Mouse (Mus musculus): ENCODE data around the gene Pou5f1.
"Not testable (repeated sequence)": the region's sequence is repeated elsewhere in the genome, so short reads cannot be mapped to it uniquely, and the experiment has no call there.

Gene Pou5f1

GRCm38 (mm10) chr17:35504628-35505481, 963 bp upstream of the Pou5f1 start:
- no peak for DNase-seq (ENCODE audit: low read depth, low spot score)

GRCm38 (mm10) chr17:35506881-35507280, 1.1 kb downstream of the Pou5f1 start:
- no peaks in the 10 kb centered on the region for H3K36me3 ChIP-seq (ENCODE audit: control insufficient read depth, insufficient read depth, low read length, poor library complexity, severe bottlenecking)
- no peak for DNase-seq (ENCODE audit: low read depth, low spot score)

More at GRCm38 (mm10) chr17:35504628-35505481, 963 bp upstream of the Pou5f1 start:
- no peaks in the 10 kb centered on the region for H3K36me3 ChIP-seq (ENCODE audit: control insufficient read depth, insufficient read depth, low read length, poor library complexity, severe bottlenecking)
- no peaks in the 10 kb centered on the region for H3K27me3 ChIP-seq (ENCODE audit: control insufficient read depth, insufficient read depth, low read length, poor library complexity, severe bottlenecking)

GRCm38 (mm10) chr17:35507556-35508260, 1.9 kb downstream of the Pou5f1 start:
- DNase-seq (ENCODE audit: low read depth, low spot score) = no peak
- Histone ChIP-seq H3K36me3 (ENCODE audit: control insufficient read depth, insufficient read depth, low read length, poor library complexity, severe bottlenecking) (no peaks in the 10 kb centered on the region), H3K27me3 (ENCODE audit: control insufficient read depth, insufficient read depth, low read length, poor library complexity, severe bottlenecking) (no peaks in the 10 kb centered on the region)

More at GRCm38 (mm10) chr17:35506881-35507280, 1.1 kb downstream of the Pou5f1 start:
- H3K27me3 ChIP-seq (ENCODE audit: control insufficient read depth, insufficient read depth, low read length, poor library complexity, severe bottlenecking) = no peaks in the 10 kb centered on the region

- not testable (repeated sequence) for H3K36me3 ChIP-seq (ENCODE audit: control insufficient read depth, insufficient read depth, low read length, poor library complexity, severe bottlenecking); DNase-seq (ENCODE audit: low read depth, low spot score); H3K27me3 ChIP-seq (ENCODE audit: control insufficient read depth, insufficient read depth, low read length, poor library complexity, severe bottlenecking)
These were observed 2.5 kb downstream of the Pou5f1 start for GRCm38 (mm10) chr17:35508279-35508678.

GRCm38 (mm10) chr17:35509284-35509683, 3.5 kb downstream of the Pou5f1 start:
- Histone ChIP-seq H3K36me3 (ENCODE audit: control insufficient read depth, insufficient read depth, low read length, poor library complexity, severe bottlenecking) (no peaks in the 10 kb centered on the region), H3K27me3 (ENCODE audit: control insufficient read depth, insufficient read depth, low read length, poor library complexity, severe bottlenecking) (no peaks in the 10 kb centered on the region)
- DNase-seq (ENCODE audit: low read depth, low spot score) = peak; percentile 59

- H3K27me3 ChIP-seq (ENCODE audit: control insufficient read depth, insufficient read depth, low read length, poor library complexity, severe bottlenecking) = no peaks in the 10 kb centered on the region
- H3K36me3 ChIP-seq (ENCODE audit: control insufficient read depth, insufficient read depth, low read length, poor library complexity, severe bottlenecking) = no peaks in the 10 kb centered on the region
- DNase-seq (ENCODE audit: low read depth, low spot score) = peak; percentile 32
These were observed 7.3 kb downstream of the Pou5f1 start for GRCm38 (mm10) chr17:35512916-35513626.

GRCm38 (mm10) chr17:35513886-35514285, 8.1 kb downstream of the Pou5f1 start:
- H3K36me3 ChIP-seq (ENCODE audit: control insufficient read depth, insufficient read depth, low read length, poor library complexity, severe bottlenecking) = no peaks in the 10 kb centered on the region
- no peaks in the 10 kb centered on the region for H3K27me3 ChIP-seq (ENCODE audit: control insufficient read depth, insufficient read depth, low read length, poor library complexity, severe bottlenecking)
- peak; percentile 82 for DNase-seq (ENCODE audit: low read depth, low spot score)

- no peak for DNase-seq (ENCODE audit: low read depth, low spot score)
- Histone ChIP-seq H3K27me3 (ENCODE audit: control insufficient read depth, insufficient read depth, low read length, poor library complexity, severe bottlenecking) (no peaks in the 10 kb centered on the region), H3K36me3 (ENCODE audit: control insufficient read depth, insufficient read depth, low read length, poor library complexity, severe bottlenecking) (no peaks in the 10 kb centered on the region)
These were observed 8.9 kb downstream of the Pou5f1 start for GRCm38 (mm10) chr17:35514756-35515155.

GRCm38 (mm10) chr17:35515911-35516640, 10.3 kb downstream of the Pou5f1 start:
- H3K27me3 ChIP-seq (ENCODE audit: control insufficient read depth, insufficient read depth, low read length, poor library complexity, severe bottlenecking) = no peaks in the 10 kb centered on the region
- H3K36me3 ChIP-seq (ENCODE audit: control insufficient read depth, insufficient read depth, low read length, poor library complexity, severe bottlenecking) = no peaks in the 10 kb centered on the region
- DNase-seq (ENCODE audit: low read depth, low spot score) = peak; percentile 24

- DNase-seq (ENCODE audit: low read depth, low spot score) = peak; percentile 90
- no peaks in the 10 kb centered on the region for H3K27me3 ChIP-seq (ENCODE audit: control insufficient read depth, insufficient read depth, low read length, poor library complexity, severe bottlenecking)
- H3K36me3 ChIP-seq (ENCODE audit: control insufficient read depth, insufficient read depth, low read length, poor library complexity, severe bottlenecking) = no peaks in the 10 kb centered on the region
These were observed 11.1 kb downstream of the Pou5f1 start, which contains the start of the genes Tcf19 and Cchcr1 for GRCm38 (mm10) chr17:35516652-35517500. Gene Tcf19 (minus strand): TSS chr17:35516824. Gene Cchcr1 (plus strand): TSS chr17:35517100.

- Histone ChIP-seq H3K27me3 (ENCODE audit: control insufficient read depth, insufficient read depth, low read length, poor library complexity, severe bottlenecking) (no peaks in the 10 kb centered on the region), H3K36me3 (ENCODE audit: control insufficient read depth, insufficient read depth, low read length, poor library complexity, severe bottlenecking) (no peaks in the 10 kb centered on the region)
- DNase-seq (ENCODE audit: low read depth, low spot score) = no peak
These were observed 11.7 kb downstream of the Pou5f1 start for GRCm38 (mm10) chr17:35517526-35517925.

GRCm38 (mm10) chr17:35524354-35524753, 18.5 kb downstream of the Pou5f1 start:
- no peaks in the 10 kb centered on the region for H3K27me3 ChIP-seq (ENCODE audit: control insufficient read depth, insufficient read depth, low read length, poor library complexity, severe bottlenecking)
- H3K36me3 ChIP-seq (ENCODE audit: control insufficient read depth, insufficient read depth, low read length, poor library complexity, severe bottlenecking) = no peaks in the 10 kb centered on the region
- DNase-seq (ENCODE audit: low read depth, low spot score) = no peak

GRCm38 (mm10) chr17:35526644-35527043, 20.8 kb downstream of the Pou5f1 start:
- no peak for DNase-seq (ENCODE audit: low read depth, low spot score)
- no peaks in the 10 kb centered on the region for H3K36me3 ChIP-seq (ENCODE audit: control insufficient read depth, insufficient read depth, low read length, poor library complexity, severe bottlenecking)
- no peaks in the 10 kb centered on the region for H3K27me3 ChIP-seq (ENCODE audit: control insufficient read depth, insufficient read depth, low read length, poor library complexity, severe bottlenecking)

Measured in splenic B cell, adult 2 months (primary cell).